Mouse (Mus musculus): ENCODE results near the gene Hoxd10. TPM values are rescaled to one million over a fixed set of nuclear protein-coding genes. Genes with fewer than 3 reads are reported as not detected.

Gene Hoxd10
- polyA plus RNA-seq, 2 experiments, result 0.07 TPM; not detected in 1

- H3K36me3 ChIP-seq (replicated peaks; ENCODE audit: control insufficient read depth, insufficient read depth, low read depth), result no peaks in the 10 kb centered on the region
- no peak for ATAC-seq (ENCODE audit: insufficient read depth)
- no peaks in the 10 kb centered on the region for H3K9me3 ChIP-seq (ENCODE audit: control insufficient read depth, low read length)
- no peak overlapping the region for H3K4me2 ChIP-seq (ENCODE audit: low read depth)
- H3K4me3 ChIP-seq (ENCODE audit: insufficient read depth in 1 of 2, low read depth in 2 of 2, low read length in 2 of 2), result no peak overlapping the region
- WGBS (ENCODE audit: insufficient replicate concordance), result 1% methylated on average over 24 of the region's 24 CpGs
- H3K9ac ChIP-seq (replicated peaks), result no peak overlapping the region
- peaks cover 97% of the 10 kb centered on the region for H3K27me3 ChIP-seq (ENCODE audit: control insufficient read depth, insufficient read depth, low read length)
- H3K27ac ChIP-seq, result no peak overlapping the region
- DNase-seq (ENCODE audit: low read depth in 3 of 3, low spot score in 3 of 3), result no peak
- H3K4me1 ChIP-seq (replicated peaks; ENCODE audit: control insufficient read depth in 2 of 2, insufficient read depth in 2 of 2, low read length in 1 of 2), result no peaks in the 10 kb centered on the region
- no peak for TF ChIP-seq EP300 (IDR thresholded peaks at IDR 0.05; ENCODE audit: low read depth)
- no peak for TF ChIP-seq CTCF (IDR thresholded peaks at IDR 0.05; ENCODE audit: low read depth)
Observed at GRCm38 (mm10) chr2:74689574-74690337, 2.0 kb upstream of the Hoxd10 start.

GRCm38 (mm10) chr2:74690338-74690716 lies 1.4 kb upstream of the Hoxd10 start:
- TF ChIP-seq CTCF (IDR thresholded peaks at IDR 0.05; ENCODE audit: low read depth), result no peak
- TF ChIP-seq EP300 (IDR thresholded peaks at IDR 0.05; ENCODE audit: low read depth), result no peak
- H3K27me3 ChIP-seq (ENCODE audit: control insufficient read depth, insufficient read depth, low read length), result peaks cover 97% of the 10 kb centered on the region
- H3K4me3 ChIP-seq (ENCODE audit: insufficient read depth in 1 of 2, low read depth in 2 of 2, low read length in 2 of 2), result no peak overlapping the region
- H3K4me1 ChIP-seq (replicated peaks; ENCODE audit: control insufficient read depth in 2 of 2, insufficient read depth in 2 of 2, low read length in 1 of 2), result no peaks in the 10 kb centered on the region
- no peak overlapping the region for H3K4me2 ChIP-seq (ENCODE audit: low read depth)
- WGBS (ENCODE audit: insufficient replicate concordance), result 5% methylated on average over 8 of the region's 8 CpGs
- H3K9ac ChIP-seq (replicated peaks), result no peak overlapping the region
- ATAC-seq (ENCODE audit: insufficient read depth), result no peak
- H3K27ac ChIP-seq, result no peak overlapping the region
- no peaks in the 10 kb centered on the region for H3K36me3 ChIP-seq (replicated peaks; ENCODE audit: control insufficient read depth, insufficient read depth, low read depth)
- no peaks in the 10 kb centered on the region for H3K9me3 ChIP-seq (ENCODE audit: control insufficient read depth, low read length)
- DNase-seq (ENCODE audit: low read depth in 3 of 3, low spot score in 3 of 3), result no peak

GRCm38 (mm10) chr2:74691995-74692807 lies 477 bp downstream of the Hoxd10 start:
- no peak for ATAC-seq (ENCODE audit: insufficient read depth)
- no peak overlapping the region for H3K27ac ChIP-seq
- H3K9me3 ChIP-seq (ENCODE audit: control insufficient read depth, low read length), result no peaks in the 10 kb centered on the region
- TF ChIP-seq CTCF (IDR thresholded peaks at IDR 0.05; ENCODE audit: low read depth) (no peak), EP300 (IDR thresholded peaks at IDR 0.05; ENCODE audit: low read depth) (no peak)
- no peak overlapping the region for H3K4me3 ChIP-seq (ENCODE audit: insufficient read depth in 1 of 2, low read depth in 2 of 2, low read length in 2 of 2)
- no peaks in the 10 kb centered on the region for H3K4me1 ChIP-seq (replicated peaks; ENCODE audit: control insufficient read depth in 2 of 2, insufficient read depth in 2 of 2, low read length in 1 of 2)
- H3K36me3 ChIP-seq (replicated peaks; ENCODE audit: control insufficient read depth, insufficient read depth, low read depth), result no peaks in the 10 kb centered on the region
- 4% methylated on average over 35 of the region's 35 CpGs for WGBS (ENCODE audit: insufficient replicate concordance)
- H3K27me3 ChIP-seq (ENCODE audit: control insufficient read depth, insufficient read depth, low read length), result peaks cover 100% of the 10 kb centered on the region
- no peak for DNase-seq (ENCODE audit: low read depth in 3 of 3, low spot score in 3 of 3)
- H3K4me2 ChIP-seq (ENCODE audit: low read depth), result no peak overlapping the region
- H3K9ac ChIP-seq (replicated peaks), result no peak overlapping the region

- Histone ChIP-seq H3K27me3 (ENCODE audit: control insufficient read depth, insufficient read depth, low read length) (peaks cover 100% of the 10 kb centered on the region), H3K4me3 (ENCODE audit: insufficient read depth in 1 of 2, low read depth in 2 of 2, low read length in 2 of 2) (no peak overlapping the region), H3K36me3 (replicated peaks; ENCODE audit: control insufficient read depth, insufficient read depth, low read depth) (no peaks in the 10 kb centered on the region), H3K4me2 (ENCODE audit: low read depth) (no peak overlapping the region), H3K4me1 (replicated peaks; ENCODE audit: control insufficient read depth in 2 of 2, insufficient read depth in 2 of 2, low read length in 1 of 2) (no peaks in the 10 kb centered on the region), H3K9me3 (ENCODE audit: control insufficient read depth, low read length) (no peaks in the 10 kb centered on the region), H3K9ac (replicated peaks) (no peak overlapping the region), H3K27ac (no peak overlapping the region)
- DNase-seq (ENCODE audit: low read depth in 3 of 3, low spot score in 3 of 3) (no peak), ATAC-seq (ENCODE audit: insufficient read depth) (no peak)
- 2% methylated on average over 20 of the region's 20 CpGs for WGBS (ENCODE audit: insufficient replicate concordance)
- no peak for TF ChIP-seq CTCF (IDR thresholded peaks at IDR 0.05; ENCODE audit: low read depth)
- no peak for TF ChIP-seq EP300 (IDR thresholded peaks at IDR 0.05; ENCODE audit: low read depth)
Observed at GRCm38 (mm10) chr2:74692808-74693431, 1.2 kb downstream of the Hoxd10 start.

GRCm38 (mm10) chr2:74693432-74693827 lies 1.7 kb downstream of the Hoxd10 start:
- no peak overlapping the region for H3K9ac ChIP-seq (replicated peaks)
- no peak overlapping the region for H3K27ac ChIP-seq
- DNase-seq (ENCODE audit: low read depth in 3 of 3, low spot score in 3 of 3) (no peak), ATAC-seq (ENCODE audit: insufficient read depth) (no peak)
- no peaks in the 10 kb centered on the region for H3K4me1 ChIP-seq (replicated peaks; ENCODE audit: control insufficient read depth in 2 of 2, insufficient read depth in 2 of 2, low read length in 1 of 2)
- WGBS (ENCODE audit: insufficient replicate concordance), result 10% methylated on average over 4 of the region's 4 CpGs
- no peaks in the 10 kb centered on the region for H3K36me3 ChIP-seq (replicated peaks; ENCODE audit: control insufficient read depth, insufficient read depth, low read depth)
- no peak overlapping the region for H3K4me2 ChIP-seq (ENCODE audit: low read depth)
- H3K4me3 ChIP-seq (ENCODE audit: insufficient read depth in 1 of 2, low read depth in 2 of 2, low read length in 2 of 2), result no peak overlapping the region
- peaks cover 100% of the 10 kb centered on the region for H3K27me3 ChIP-seq (ENCODE audit: control insufficient read depth, insufficient read depth, low read length)
- H3K9me3 ChIP-seq (ENCODE audit: control insufficient read depth, low read length), result no peaks in the 10 kb centered on the region
- TF ChIP-seq CTCF (IDR thresholded peaks at IDR 0.05; ENCODE audit: low read depth) (no peak), EP300 (IDR thresholded peaks at IDR 0.05; ENCODE audit: low read depth) (no peak)

All from liver, embryonic 14.5 days (tissue).